7 mouse cellular contexts compared by ENCODE assay signal in genomic region chr7:4103411-4103810, GRCm38 (mm10). TPM values are rescaled to one million over a fixed set of nuclear protein-coding genes. Genes with fewer than 3 reads are reported as not detected.
DNase-seq lines count a peak whose midpoint lies in the region; ATAC-seq and TF ChIP-seq lines count a peak whose summit lies in the region.

No protein-coding gene starts in this region.

- H3K27me3 ChIP-seq in E14TG2a.4 (ENCODE audit: insufficient read depth, low read length): peaks cover 3% of the 10 kb centered on the region; the same call in 1 of the 2 replicates
- no peaks in the 10 kb centered on the region for H3K27me3 ChIP-seq in hindbrain, embryonic 14.5 days (ENCODE audit: control insufficient read depth, insufficient read depth, low read length)

- TF ChIP-seq CTCF in E14TG2a.4 (conservative IDR thresholded peaks at IDR 0.05; ENCODE audit: low read length): peak; percentile 72
- peak; percentile 29; the same call in 1 of the 2 replicates for TF ChIP-seq CTCF in bone marrow, adult 2 months (IDR thresholded peaks at IDR 0.05; ENCODE audit: control insufficient read depth, insufficient read depth, low read length)

- H3K36me3 ChIP-seq in E14TG2a.4 (ENCODE audit: insufficient read depth, low read length): no peaks in the 10 kb centered on the region
- no peaks in the 10 kb centered on the region for H3K36me3 ChIP-seq in hindbrain, embryonic 14.5 days (replicated peaks; ENCODE audit: control insufficient read depth, insufficient read depth)

- H3K4me2 ChIP-seq in hindbrain, embryonic 14.5 days (replicated peaks): no peak overlapping the region

- no peaks in the 10 kb centered on the region for H3K9me3 ChIP-seq in E14TG2a.4 (ENCODE audit: low read length)
- H3K9me3 ChIP-seq in hindbrain, embryonic 14.5 days (ENCODE audit: control insufficient read depth, low read length): no peaks in the 10 kb centered on the region

- 15% methylated on average over 4 of the region's 4 CpGs for WGBS in bone marrow, adult 2 months
- WGBS in hindbrain, embryonic 14.5 days: 14% methylated on average over 4 of the region's 4 CpGs

- H3K9ac ChIP-seq in hindbrain, embryonic 14.5 days: no peak overlapping the region

- no peak overlapping the region for H3K27ac ChIP-seq in bone marrow, adult 2 months (ENCODE audit: control insufficient read depth, insufficient read depth, low read depth, low read length, poor library complexity)
- no peak overlapping the region for H3K27ac ChIP-seq in hindbrain, embryonic 14.5 days

- H3K4me3 ChIP-seq in E14TG2a.4 (replicated peaks; ENCODE audit: low read length): no peak overlapping the region
- H3K4me3 ChIP-seq in bone marrow, adult 2 months (replicated peaks; ENCODE audit: control insufficient read depth, low read depth, low read length): no peak overlapping the region
- H3K4me3 ChIP-seq in hindbrain, embryonic 14.5 days (replicated peaks; ENCODE audit: low read length): no peak overlapping the region

- peak; percentile 54 for DNase-seq in layer of hippocampus, adult 11-12 months (ENCODE audit: low spot score)
- DNase-seq in layer of hippocampus, adult 8-10 months (ENCODE audit: low spot score in 2 of 2): no peak
- DNase-seq in hindbrain, embryonic 14.5 days (ENCODE audit: low spot score): peak; percentile 84
- DNase-seq in thymus, postnatal 4 days: peak; percentile 24
- DNase-seq in urinary bladder, adult 2 months (ENCODE audit: low spot score): no peak

- peaks cover 22% of the 10 kb centered on the region for H3K4me1 ChIP-seq in E14TG2a.4 (replicated peaks; ENCODE audit: low read depth, low read length)
- no peaks in the 10 kb centered on the region; the same call in 1 of the 2 replicates for H3K4me1 ChIP-seq in bone marrow, adult 2 months (ENCODE audit: control insufficient read depth, insufficient read depth, low read length)
- H3K4me1 ChIP-seq in hindbrain, embryonic 14.5 days (replicated peaks; ENCODE audit: control insufficient read depth, insufficient read depth, low read length): no peaks in the 10 kb centered on the region

- ATAC-seq in hindbrain, embryonic 14.5 days (ENCODE audit: low FRiP score): no peak

- no peak for TF ChIP-seq POLR2A in bone marrow, adult 2 months (IDR thresholded peaks at IDR 0.05; ENCODE audit: borderline replicate concordance, control insufficient read depth, low read depth, low read length)

RNA-seq across cellular contexts. Expression of gene Ttyh1, which starts 15.8 kb away (rescaled TPM):
- total RNA-seq in layer of hippocampus, adult 8-10 months (2022): 100 to 1,000 TPM; 459 to 552 (median 528) TPM
- polyA plus RNA-seq in bone marrow, adult 2 months (2011; ENCODE audit: insufficient read depth, insufficient read length, low replicate concordance, missing spikeins): 5.3 TPM in 1 of 2 replicates, not detected in the other
- polyA plus RNA-seq in hindbrain, embryonic 14.5 days (2014; fragmentation: Nextera tagmentation; extraction: Ambion mirVana): 148 and 151 TPM in 2 replicates
- polyA plus RNA-seq in urinary bladder, adult 2 months (2012; rRNA removed): 4.5 and 5.0 TPM in 2 replicates

RNA-seq across cellular contexts. Expression of gene Leng8, which starts 33.4 kb away (rescaled TPM):
- total RNA-seq in layer of hippocampus, adult 8-10 months (2022): 100 to 1,000 TPM; 173 to 209 (median 190) TPM
- 96.9 and 247 TPM in 2 replicates for polyA plus RNA-seq in bone marrow, adult 2 months (2011; ENCODE audit: insufficient read depth, insufficient read length, low replicate concordance, missing spikeins)
- 65.3 and 66.7 TPM in 2 replicates for polyA plus RNA-seq in hindbrain, embryonic 14.5 days (2014; fragmentation: Nextera tagmentation; extraction: Ambion mirVana)
- polyA plus RNA-seq in urinary bladder, adult 2 months (2012; rRNA removed): 262 and 275 TPM in 2 replicates

RNA-seq across cellular contexts. Expression of gene Lair1, which starts 40.4 kb away (rescaled TPM):
- total RNA-seq in layer of hippocampus, adult 8-10 months (2022): 10 to 100 TPM in 2 of 4 experiments, 1 to 10 TPM in 2; 6.6 to 31.0 (median 18.0) TPM
- 4.8 and 8.8 TPM in 2 replicates for polyA plus RNA-seq in bone marrow, adult 2 months (2011; ENCODE audit: insufficient read depth, insufficient read length, low replicate concordance, missing spikeins)
- polyA plus RNA-seq in hindbrain, embryonic 14.5 days (2014; fragmentation: Nextera tagmentation; extraction: Ambion mirVana): 2.8 and 3.4 TPM in 2 replicates
- polyA plus RNA-seq in urinary bladder, adult 2 months (2012; rRNA removed): 3.5 and 3.6 TPM in 2 replicates

RNA-seq across cellular contexts. Expression of gene Leng9, which starts 46.8 kb away (rescaled TPM):
- total RNA-seq in layer of hippocampus, adult 8-10 months (2022): 1 to 10 TPM; 5.1 to 6.8 (median 5.7) TPM
- polyA plus RNA-seq in bone marrow, adult 2 months (2011; ENCODE audit: insufficient read depth, insufficient read length, low replicate concordance, missing spikeins): 0.92 and 2.4 TPM in 2 replicates
- polyA plus RNA-seq in hindbrain, embryonic 14.5 days (2014; fragmentation: Nextera tagmentation; extraction: Ambion mirVana): 3.1 and 3.7 TPM in 2 replicates
- 5.8 and 6.3 TPM in 2 replicates for polyA plus RNA-seq in urinary bladder, adult 2 months (2012; rRNA removed)

Comparison
In these comparisons a context has a peak if more than half of its experiments do, and no peak if none do; other contexts are left out.
1. DNase-seq: peak in layer of hippocampus, adult 11-12 months (single experiment), hindbrain, embryonic 14.5 days (single experiment) and thymus, postnatal 4 days (single experiment); none in layer of hippocampus, adult 8-10 months (0 of 2) and urinary bladder, adult 2 months (single experiment).
2. RNA of gene Ttyh1, which starts 15.8 kb away (polyA plus RNA-seq): 148 to 151 TPM in hindbrain, embryonic 14.5 days; 5.3 TPM in bone marrow, adult 2 months and 4.5 to 5.0 TPM in urinary bladder, adult 2 months; every median in the first group is over 10 times any median in the second.